Mouse (Mus musculus) small intestine, adult 2 months (tissue): Measurements from ENCODE around the gene Gnmt. TPM values are rescaled to one million over a fixed set of nuclear protein-coding genes. Genes with fewer than 3 reads are reported as not detected.
"Not testable (repeated sequence)": the region's sequence is repeated elsewhere in the genome, so short reads cannot be mapped to it uniquely, and the experiment has no call there.

ENCODE experiments used
- H3K27ac ChIP-seq: fragments of 200-500 bp; 2 replicates; pipeline ENCODE4 v1.5.1; 2012; ENCODE audit warnings: low read depth, low read length, control low read depth, inconsistent platforms; ENCODE audit not compliant: insufficient read depth
- H3K27me3 ChIP-seq: fragments of 200-500 bp; 2 replicates; pipeline ENCODE4 v1.6.1; 2012; ENCODE audit warnings: mild to moderate bottlenecking, moderate library complexity, low read length, inconsistent platforms; ENCODE audit not compliant: control insufficient read depth, insufficient read depth
- H3K36me3 ChIP-seq: fragments of 200-500 bp; 2 replicates; pipeline ENCODE4 v1.6.1; 2012; ENCODE audit warnings: mild to moderate bottlenecking, low read length, control low read depth, inconsistent platforms; ENCODE audit not compliant: control insufficient read depth, insufficient read depth
- H3K4me1 ChIP-seq: fragments of 200-500 bp; 2 replicates; pipeline ENCODE4 v1.6.1; 2012; ENCODE audit warnings: low read length, inconsistent platforms, mixed read lengths; ENCODE audit not compliant: control insufficient read depth, insufficient read depth, insufficient read length
- H3K4me3 ChIP-seq: fragments of 200-500 bp; 2 replicates; pipeline ENCODE4 v1.5.1; 2012; ENCODE audit warnings: low read depth, mild to moderate bottlenecking, control low read depth, inconsistent platforms, low read length, moderate library complexity
- CTCF ChIP-seq: fragments of 200-500 bp; IDR thresholded peaks from 2 replicates; pipeline ENCODE4 v1.5.1; 2012; ENCODE audit warnings: low read depth, mild to moderate bottlenecking, control low read depth, inconsistent platforms, low read length, moderate library complexity, mixed read lengths; ENCODE audit not compliant: insufficient replicate concordance, insufficient read length; ENCODE audit errors: extremely low read depth
- POLR2A ChIP-seq: fragments of 200-500 bp; IDR thresholded peaks from 2 replicates; pipeline ENCODE4 v1.6.1; 2012; ENCODE audit warnings: low read depth, mild to moderate bottlenecking, control low read depth, inconsistent platforms, low read length, moderate library complexity
- WGBS: fragments of 180-500 bp; shearing (Covaris S2); methylation state at CpG from one replicate; pipeline ENCODE4 v1.1.7; 2018; 5-methylcytosine and 5-hydroxymethylcytosine counted together
- polyA plus RNA-seq: library from polyadenylated mRNA; depleted of rRNA; stranded (reverse); fragments of >200 nt; gene quantifications from 2 replicates; pipeline ENCODE4 v1.2.3, GENCODE M21; 2012

Gene Gnmt
- polyA plus RNA-seq, 1 experiment, result 1.5 TPM

- 2% methylated on average over 5 of the region's 5 CpGs for WGBS
- Histone ChIP-seq H3K27ac (0 out of 2 replicates have a peak overlapping the region, but pooled peaks have one; percentile 23), H3K4me1 (no peaks in the 10 kb centered on the region; the same call in none of the 2 replicates), H3K27me3 (no peaks in the 10 kb centered on the region), H3K36me3 (peaks cover 17% of the 10 kb centered on the region), H3K4me3 (peak overlapping the region; percentile 79)
- TF ChIP-seq CTCF (no peak), POLR2A (no peak)
Observed at GRCm38 (mm10) chr17:46772038-46772403, 43.1 kb upstream of the Gnmt start.

- no peaks in the 10 kb centered on the region; the same call in none of the 2 replicates for H3K4me1 ChIP-seq
- H3K27me3 ChIP-seq, result no peaks in the 10 kb centered on the region
- H3K36me3 ChIP-seq, result peaks cover 17% of the 10 kb centered on the region
- no peak overlapping the region for H3K4me3 ChIP-seq
- TF ChIP-seq CTCF (no peak), POLR2A (no peak)
- WGBS, result 58% methylated on average over 17 of the region's 17 CpGs
- no peak overlapping the region for H3K27ac ChIP-seq
Observed at GRCm38 (mm10) chr17:46771616-46772015, 42.6 kb upstream of the Gnmt start.

GRCm38 (mm10) chr17:46771025-46771424, 42.1 kb upstream of the Gnmt start:
- no peak overlapping the region for H3K27ac ChIP-seq
- WGBS, result 85% methylated on average over 4 of the region's 4 CpGs
- no peak overlapping the region for H3K4me3 ChIP-seq
- no peaks in the 10 kb centered on the region; the same call in none of the 2 replicates for H3K4me1 ChIP-seq
- no peaks in the 10 kb centered on the region for H3K27me3 ChIP-seq
- H3K36me3 ChIP-seq, result peaks cover 13% of the 10 kb centered on the region
- TF ChIP-seq CTCF, result no peak
- TF ChIP-seq POLR2A, result no peak

GRCm38 (mm10) chr17:46770546-46770945, 41.6 kb upstream of the Gnmt start:
- TF ChIP-seq CTCF, result no peak
- no peak for TF ChIP-seq POLR2A
- H3K27me3 ChIP-seq, result no peaks in the 10 kb centered on the region
- H3K4me3 ChIP-seq, result no peak overlapping the region
- WGBS, result 94% methylated on average over 11 of the region's 11 CpGs
- no peak overlapping the region for H3K27ac ChIP-seq
- peaks cover 8% of the 10 kb centered on the region for H3K36me3 ChIP-seq
- no peaks in the 10 kb centered on the region; the same call in none of the 2 replicates for H3K4me1 ChIP-seq

GRCm38 (mm10) chr17:46767868-46768267, 38.9 kb upstream of the Gnmt start:
- no peaks in the 10 kb centered on the region for H3K27me3 ChIP-seq
- H3K36me3 ChIP-seq, result no peaks in the 10 kb centered on the region
- no peak for TF ChIP-seq POLR2A
- TF ChIP-seq CTCF, result no peak
- 44% methylated on average over 8 of the region's 8 CpGs for WGBS
- no peak overlapping the region for H3K27ac ChIP-seq
- H3K4me3 ChIP-seq, result no peak overlapping the region
- no peaks in the 10 kb centered on the region; the same call in none of the 2 replicates for H3K4me1 ChIP-seq

GRCm38 (mm10) chr17:46764916-46765315, 35.9 kb upstream of the Gnmt start:
- WGBS, result 57% methylated on average over 9 of the region's 9 CpGs
- not testable (repeated sequence) for H3K27ac ChIP-seq, H3K27me3 ChIP-seq, H3K36me3 ChIP-seq, H3K4me1 ChIP-seq, H3K4me3 ChIP-seq

GRCm38 (mm10) chr17:46763544-46763943, 34.6 kb upstream of the Gnmt start, which contains the start of gene Ptcra:
Gene Ptcra (minus strand): TSS chr17:46763712.
- WGBS, result 67% methylated on average over 2 of the region's 2 CpGs
- TF ChIP-seq POLR2A (no peak), CTCF (no peak)
- Histone ChIP-seq H3K4me1 (no peaks in the 10 kb centered on the region; the same call in 1 of the 2 replicates), H3K4me3 (no peak within 1 kb of the TSS), H3K27ac (no peak within 1 kb of the TSS), H3K27me3 (no peaks in the 10 kb centered on the region), H3K36me3 (no peaks in the 10 kb centered on the region)

- Histone ChIP-seq H3K36me3 (no peaks in the 10 kb centered on the region), H3K4me3 (no peak overlapping the region), H3K27ac (no peak overlapping the region), H3K27me3 (no peaks in the 10 kb centered on the region), H3K4me1 (no peaks in the 10 kb centered on the region)
- no peak for TF ChIP-seq CTCF
- TF ChIP-seq POLR2A, result no peak
- WGBS, result 86% methylated on average over 12 of the region's 12 CpGs
Observed at GRCm38 (mm10) chr17:46758753-46759152, 29.8 kb upstream of the Gnmt start.
